Mouse (Mus musculus): ENCODE measurements around the gene Fmnl2. TPM values are rescaled to one million over a fixed set of nuclear protein-coding genes. Genes with fewer than 3 reads are reported as not detected.

Gene Fmnl2
- polyA plus RNA-seq, 1 experiment from 2014 or later, result 13.5 TPM

- no peaks in the 10 kb centered on the region for H3K4me1 ChIP-seq (replicated peaks)
- WGBS, result 96% methylated on average over 9 of the region's 9 CpGs
- no peak overlapping the region for H3K27ac ChIP-seq
- no peak overlapping the region for H3K4me2 ChIP-seq
- H3K27me3 ChIP-seq, result no peaks in the 10 kb centered on the region
- H3K9ac ChIP-seq, result no peak overlapping the region
- peaks cover 38% of the 10 kb centered on the region for H3K36me3 ChIP-seq
- H3K4me3 ChIP-seq, result no peak overlapping the region
- ATAC-seq (ENCODE audit: low FRiP score), result no peak
- no peaks in the 10 kb centered on the region for H3K9me3 ChIP-seq
These were observed 273.9 kb downstream of the Fmnl2 start for GRCm38 (mm10) chr2:53131567-53131966.

DNA sequence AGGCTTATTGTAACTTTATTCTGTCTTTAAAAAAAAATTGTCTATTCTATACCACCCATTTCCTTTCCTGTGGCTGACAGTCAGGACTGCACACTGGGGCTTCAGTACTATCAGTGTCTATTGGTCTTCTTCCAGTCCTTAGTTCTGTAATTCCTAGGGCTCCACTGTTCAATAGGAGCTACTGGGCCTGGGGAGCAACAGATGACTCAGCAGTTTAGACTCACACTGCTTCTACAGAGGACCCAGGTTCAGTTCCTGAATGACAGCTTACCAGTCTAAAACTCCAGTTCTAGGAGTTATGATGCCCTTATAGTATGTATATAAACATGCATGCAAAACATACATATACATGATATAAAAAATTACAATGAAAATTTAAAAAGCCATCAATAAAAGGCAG is 289.2 kb downstream of the Fmnl2 start:
- no peaks in the 10 kb centered on the region for H3K4me1 ChIP-seq (replicated peaks)
- H3K36me3 ChIP-seq, result peaks cover 42% of the 10 kb centered on the region
- no peak overlapping the region for H3K4me3 ChIP-seq
- no peaks in the 10 kb centered on the region for H3K9me3 ChIP-seq
- no peak overlapping the region for H3K4me2 ChIP-seq
- no peak overlapping the region for H3K9ac ChIP-seq
- no peak for ATAC-seq (ENCODE audit: low FRiP score)
- H3K27ac ChIP-seq, result no peak overlapping the region
- H3K27me3 ChIP-seq, result no peaks in the 10 kb centered on the region

DNA sequence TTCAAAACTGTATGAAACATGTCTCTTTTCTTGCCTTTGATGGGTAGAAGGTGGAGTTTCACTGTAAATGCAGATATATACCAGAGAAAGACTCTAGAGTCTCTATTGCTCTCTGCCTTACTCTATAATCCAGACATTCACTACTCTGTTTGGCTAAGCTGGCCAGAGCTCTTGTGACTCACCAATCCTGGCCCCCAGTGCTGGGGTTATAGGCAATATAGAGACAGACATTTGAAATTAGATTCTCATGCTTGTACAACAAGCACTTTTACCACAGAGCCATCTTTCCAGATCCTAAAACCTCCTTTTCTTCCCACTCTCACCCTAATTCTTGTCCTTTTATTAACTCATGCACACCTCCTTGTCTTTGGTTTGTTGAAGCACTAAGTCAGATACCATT is 316.3 kb downstream of the Fmnl2 start:
- Histone ChIP-seq H3K27me3 (no peaks in the 10 kb centered on the region), H3K4me1 (replicated peaks) (no peaks in the 10 kb centered on the region), H3K36me3 (peaks cover 24% of the 10 kb centered on the region), H3K9me3 (no peaks in the 10 kb centered on the region), H3K4me3 (no peak overlapping the region), H3K4me2 (no peak overlapping the region), H3K9ac (no peak overlapping the region), H3K27ac (no peak overlapping the region)
- no peak for ATAC-seq (ENCODE audit: low FRiP score)

DNA sequence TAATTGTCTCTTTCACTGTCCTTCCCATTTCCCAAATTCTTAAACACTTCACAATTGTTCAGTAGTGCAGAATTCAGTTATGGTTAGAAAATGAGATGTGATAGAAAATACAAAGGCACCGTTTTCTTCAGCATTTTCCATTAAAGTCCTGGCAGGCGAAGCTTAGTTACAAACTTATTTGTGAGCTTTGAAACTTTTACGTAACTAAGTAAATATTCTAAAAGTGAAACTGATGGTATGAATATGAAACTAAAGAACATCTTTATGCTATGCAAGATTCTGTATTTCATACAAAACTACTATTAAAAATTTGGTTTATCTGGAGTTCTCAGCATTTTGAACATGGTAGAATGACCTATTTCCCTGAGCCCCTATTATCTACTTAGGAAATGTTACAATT is 321.3 kb downstream of the Fmnl2 start:
- no peaks in the 10 kb centered on the region for H3K9me3 ChIP-seq
- H3K4me2 ChIP-seq, result no peak overlapping the region
- H3K27ac ChIP-seq, result no peak overlapping the region
- no peaks in the 10 kb centered on the region for H3K27me3 ChIP-seq
- no peak for ATAC-seq (ENCODE audit: low FRiP score)
- H3K36me3 ChIP-seq, result peaks cover 16% of the 10 kb centered on the region
- WGBS, result 93% methylated on average over 3 of the region's 3 CpGs
- H3K4me1 ChIP-seq (replicated peaks), result peaks cover 4% of the 10 kb centered on the region
- H3K9ac ChIP-seq, result no peak overlapping the region
- no peak overlapping the region for H3K4me3 ChIP-seq

GRCm38 (mm10) chr2:53179876-53180275 is 322.2 kb downstream of the Fmnl2 start:
- Histone ChIP-seq H3K4me1 (replicated peaks) (peaks cover 4% of the 10 kb centered on the region), H3K36me3 (peaks cover 11% of the 10 kb centered on the region), H3K27ac (no peak overlapping the region), H3K9ac (no peak overlapping the region), H3K27me3 (no peaks in the 10 kb centered on the region), H3K9me3 (no peaks in the 10 kb centered on the region), H3K4me3 (no peak overlapping the region), H3K4me2 (no peak overlapping the region)
- no peak for ATAC-seq (ENCODE audit: low FRiP score)

Other genes with a start within 250 kb of the Fmnl2 start
- gene Cacnb4, start 181.0 kb upstream of the Fmnl2 start, polyA plus RNA-seq (2015; fragmentation: Nextera tagmentation; extraction: Ambion mirVana), result 11.0 and 13.3 TPM in 2 replicates
- gene Stam2, start 115.6 kb upstream of the Fmnl2 start, polyA plus RNA-seq (2015; fragmentation: Nextera tagmentation; extraction: Ambion mirVana), result 40.9 and 42.0 TPM in 2 replicates